Mouse (Mus musculus): ENCODE results near the gene Nrxn2. TPM values are rescaled to one million over a fixed set of nuclear protein-coding genes. Genes with fewer than 3 reads are reported as not detected.
A peak's percentile ranks its signal among the peaks of the same experiment; 100 is the strongest.

Nrxn2 gene
- polyA plus RNA-seq, 1 experiment from 2014 or later = 0.50 TPM

GRCm38 (mm10) chr19:6559576-6559975 is 141.0 kb downstream of the Nrxn2 start:
- no peaks in the 10 kb centered on the region for H3K36me3 ChIP-seq (ENCODE audit: control insufficient read depth, insufficient read depth)
- no peak overlapping the region for H3K9ac ChIP-seq (ENCODE audit: low read depth, low read length)
- no peaks in the 10 kb centered on the region for H3K9me3 ChIP-seq (replicated peaks; ENCODE audit: control insufficient read depth, low read length)
- 49% methylated on average over 4 of the region's 4 CpGs for WGBS (ENCODE audit: insufficient replicate concordance)
- H3K4me2 ChIP-seq (ENCODE audit: low read depth, low read length) = no peak overlapping the region
- no peaks in the 10 kb centered on the region for H3K27me3 ChIP-seq (ENCODE audit: control insufficient read depth, insufficient read depth, low read depth, low read length)
- H3K27ac ChIP-seq (ENCODE audit: low read length) = no peak overlapping the region
- no peak overlapping the region for H3K4me3 ChIP-seq (ENCODE audit: low read depth, low read length)
- no peak for ATAC-seq (ENCODE audit: low read depth)
- no peaks in the 10 kb centered on the region for H3K4me1 ChIP-seq (ENCODE audit: control insufficient read depth, low read depth, low read length)

- Histone ChIP-seq H3K4me2 (ENCODE audit: low read depth, low read length) (no peak overlapping the region), H3K9ac (ENCODE audit: low read depth, low read length) (no peak overlapping the region), H3K4me3 (ENCODE audit: low read depth, low read length) (no peak overlapping the region), H3K27ac (ENCODE audit: low read length) (no peak overlapping the region), H3K36me3 (ENCODE audit: control insufficient read depth, insufficient read depth) (no peaks in the 10 kb centered on the region), H3K4me1 (ENCODE audit: control insufficient read depth, low read depth, low read length) (no peaks in the 10 kb centered on the region), H3K27me3 (ENCODE audit: control insufficient read depth, insufficient read depth, low read depth, low read length) (no peaks in the 10 kb centered on the region), H3K9me3 (replicated peaks; ENCODE audit: control insufficient read depth, low read length) (no peaks in the 10 kb centered on the region)
- WGBS (ENCODE audit: insufficient replicate concordance) = 61% methylated on average over 7 of the region's 7 CpGs
- ATAC-seq (ENCODE audit: low read depth) = no peak
Observed at GRCm38 (mm10) chr19:6560246-6560815, 141.8 kb downstream of the Nrxn2 start.

GRCm38 (mm10) chr19:6565136-6565535 is 146.6 kb downstream of the Nrxn2 start:
- 64% methylated on average over 6 of the region's 6 CpGs for WGBS (ENCODE audit: insufficient replicate concordance)
- Histone ChIP-seq H3K4me1 (ENCODE audit: control insufficient read depth, low read depth, low read length) (no peaks in the 10 kb centered on the region), H3K4me2 (ENCODE audit: low read depth, low read length) (no peak overlapping the region), H3K9me3 (replicated peaks; ENCODE audit: control insufficient read depth, low read length) (no peaks in the 10 kb centered on the region), H3K27ac (ENCODE audit: low read length) (no peak overlapping the region), H3K36me3 (ENCODE audit: control insufficient read depth, insufficient read depth) (no peaks in the 10 kb centered on the region), H3K4me3 (ENCODE audit: low read depth, low read length) (no peak overlapping the region), H3K27me3 (ENCODE audit: control insufficient read depth, insufficient read depth, low read depth, low read length) (no peaks in the 10 kb centered on the region), H3K9ac (ENCODE audit: low read depth, low read length) (no peak overlapping the region)
- ATAC-seq (ENCODE audit: low read depth) = no peak

GRCm38 (mm10) chr19:6566450-6566849 is 147.9 kb downstream of the Nrxn2 start:
- no peak overlapping the region for H3K27ac ChIP-seq (ENCODE audit: low read length)
- no peaks in the 10 kb centered on the region for H3K36me3 ChIP-seq (ENCODE audit: control insufficient read depth, insufficient read depth)
- no peaks in the 10 kb centered on the region for H3K4me1 ChIP-seq (ENCODE audit: control insufficient read depth, low read depth, low read length)
- H3K9ac ChIP-seq (ENCODE audit: low read depth, low read length) = no peak overlapping the region
- H3K4me3 ChIP-seq (ENCODE audit: low read depth, low read length) = no peak overlapping the region
- no peak for ATAC-seq (ENCODE audit: low read depth)
- H3K4me2 ChIP-seq (ENCODE audit: low read depth, low read length) = no peak overlapping the region
- WGBS (ENCODE audit: insufficient replicate concordance) = 66% methylated on average over 2 of the region's 2 CpGs
- H3K27me3 ChIP-seq (ENCODE audit: control insufficient read depth, insufficient read depth, low read depth, low read length) = no peaks in the 10 kb centered on the region
- no peaks in the 10 kb centered on the region for H3K9me3 ChIP-seq (replicated peaks; ENCODE audit: control insufficient read depth, low read length)

GRCm38 (mm10) chr19:6569021-6569420 is 150.5 kb downstream of the Nrxn2 start:
- no peak overlapping the region for H3K27ac ChIP-seq (ENCODE audit: low read length)
- no peak overlapping the region for H3K9ac ChIP-seq (ENCODE audit: low read depth, low read length)
- H3K4me3 ChIP-seq (ENCODE audit: low read depth, low read length) = no peak overlapping the region
- H3K27me3 ChIP-seq (ENCODE audit: control insufficient read depth, insufficient read depth, low read depth, low read length) = no peaks in the 10 kb centered on the region
- no peaks in the 10 kb centered on the region for H3K4me1 ChIP-seq (ENCODE audit: control insufficient read depth, low read depth, low read length)
- WGBS (ENCODE audit: insufficient replicate concordance) = 55% methylated on average over 5 of the region's 5 CpGs
- no peaks in the 10 kb centered on the region for H3K36me3 ChIP-seq (ENCODE audit: control insufficient read depth, insufficient read depth)
- H3K4me2 ChIP-seq (ENCODE audit: low read depth, low read length) = no peak overlapping the region
- ATAC-seq (ENCODE audit: low read depth) = no peak
- H3K9me3 ChIP-seq (replicated peaks; ENCODE audit: control insufficient read depth, low read length) = no peaks in the 10 kb centered on the region

GRCm38 (mm10) chr19:6569561-6569960 is 151.0 kb downstream of the Nrxn2 start:
- no peaks in the 10 kb centered on the region for H3K9me3 ChIP-seq (replicated peaks; ENCODE audit: control insufficient read depth, low read length)
- no peaks in the 10 kb centered on the region for H3K27me3 ChIP-seq (ENCODE audit: control insufficient read depth, insufficient read depth, low read depth, low read length)
- H3K36me3 ChIP-seq (ENCODE audit: control insufficient read depth, insufficient read depth) = no peaks in the 10 kb centered on the region
- H3K9ac ChIP-seq (ENCODE audit: low read depth, low read length) = no peak overlapping the region
- no peak overlapping the region for H3K4me3 ChIP-seq (ENCODE audit: low read depth, low read length)
- no peak for ATAC-seq (ENCODE audit: low read depth)
- no peaks in the 10 kb centered on the region for H3K4me1 ChIP-seq (ENCODE audit: control insufficient read depth, low read depth, low read length)
- WGBS (ENCODE audit: insufficient replicate concordance) = 30% methylated on average over 5 of the region's 5 CpGs
- H3K4me2 ChIP-seq (ENCODE audit: low read depth, low read length) = no peak overlapping the region
- H3K27ac ChIP-seq (ENCODE audit: low read length) = no peak overlapping the region

- WGBS (ENCODE audit: insufficient replicate concordance) = 59% methylated on average over 5 of the region's 5 CpGs
Observed at GRCm38 (mm10) chr19:6571476-6571875, 152.9 kb downstream of the Nrxn2 start.

GRCm38 (mm10) chr19:6572001-6572400 is 153.5 kb downstream of the Nrxn2 start:
- no peaks in the 10 kb centered on the region for H3K4me1 ChIP-seq (ENCODE audit: control insufficient read depth, low read depth, low read length)
- no peak overlapping the region for H3K4me3 ChIP-seq (ENCODE audit: low read depth, low read length)
- no peaks in the 10 kb centered on the region for H3K36me3 ChIP-seq (ENCODE audit: control insufficient read depth, insufficient read depth)
- no peaks in the 10 kb centered on the region for H3K27me3 ChIP-seq (ENCODE audit: control insufficient read depth, insufficient read depth, low read depth, low read length)
- no peak overlapping the region for H3K4me2 ChIP-seq (ENCODE audit: low read depth, low read length)
- WGBS (ENCODE audit: insufficient replicate concordance) = 33% methylated on average over 4 of the region's 4 CpGs
- H3K9me3 ChIP-seq (replicated peaks; ENCODE audit: control insufficient read depth, low read length) = no peaks in the 10 kb centered on the region
- peak; percentile 50; the same call in 1 of the 2 replicates for ATAC-seq (ENCODE audit: low read depth)
- H3K9ac ChIP-seq (ENCODE audit: low read depth, low read length) = no peak overlapping the region
- no peak overlapping the region for H3K27ac ChIP-seq (ENCODE audit: low read length)

More at GRCm38 (mm10) chr19:6571476-6571875, 152.9 kb downstream of the Nrxn2 start:
- no peaks in the 10 kb centered on the region for H3K36me3 ChIP-seq (ENCODE audit: control insufficient read depth, insufficient read depth)
- no peak overlapping the region for H3K4me2 ChIP-seq (ENCODE audit: low read depth, low read length)
- no peaks in the 10 kb centered on the region for H3K27me3 ChIP-seq (ENCODE audit: control insufficient read depth, insufficient read depth, low read depth, low read length)
- H3K9me3 ChIP-seq (replicated peaks; ENCODE audit: control insufficient read depth, low read length) = no peaks in the 10 kb centered on the region
- no peak for ATAC-seq (ENCODE audit: low read depth)
- no peak overlapping the region for H3K27ac ChIP-seq (ENCODE audit: low read length)
- no peak overlapping the region for H3K4me3 ChIP-seq (ENCODE audit: low read depth, low read length)
- no peak overlapping the region for H3K9ac ChIP-seq (ENCODE audit: low read depth, low read length)
- H3K4me1 ChIP-seq (ENCODE audit: control insufficient read depth, low read depth, low read length) = no peaks in the 10 kb centered on the region

All from liver, embryonic 16.5 days (tissue).